Mouse (Mus musculus): ENCODE results near the gene Slc2a4. TPM values are rescaled to one million over a fixed set of nuclear protein-coding genes. Genes with fewer than 3 reads are reported as not detected.
"Not testable (repeated sequence)": the region's sequence is repeated elsewhere in the genome, so short reads cannot be mapped to it uniquely, and the experiment has no call there.

Slc2a4 gene
- total RNA-seq, 1 experiment from 2014 or later, result 0.78 TPM

GRCm38 (mm10) chr11:69945216-69945615 lies 2.8 kb downstream of the Slc2a4 start:
- no peak for ATAC-seq (replicated peaks; ENCODE audit: low read depth, poor library complexity, severe bottlenecking)

GRCm38 (mm10) chr11:69940962-69941361 lies 7.0 kb downstream of the Slc2a4 start:
- no peak for ATAC-seq (replicated peaks; ENCODE audit: low read depth, poor library complexity, severe bottlenecking)

DNA sequence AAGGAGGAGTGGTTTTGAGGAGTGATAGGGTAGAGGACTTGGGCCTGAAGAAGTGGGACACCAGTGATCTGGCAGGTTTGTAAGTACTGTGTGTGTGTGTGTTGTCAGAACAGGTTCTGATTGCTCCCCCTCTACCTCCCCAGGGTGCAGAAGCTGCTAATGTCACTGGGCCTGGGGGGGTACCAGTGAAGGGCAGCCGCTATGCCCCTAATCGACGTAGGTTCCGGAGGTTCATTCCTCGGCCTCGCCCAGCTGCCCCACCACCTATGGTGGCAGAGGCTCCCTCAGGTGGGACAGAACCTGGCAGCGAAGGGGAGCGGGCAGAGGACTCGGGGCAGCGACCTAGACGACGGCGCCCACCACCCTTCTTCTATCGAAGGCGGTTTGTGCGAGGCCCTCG lies 8.3 kb downstream of the Slc2a4 start:
- no peak for ATAC-seq (replicated peaks; ENCODE audit: low read depth, poor library complexity, severe bottlenecking)

DNA sequence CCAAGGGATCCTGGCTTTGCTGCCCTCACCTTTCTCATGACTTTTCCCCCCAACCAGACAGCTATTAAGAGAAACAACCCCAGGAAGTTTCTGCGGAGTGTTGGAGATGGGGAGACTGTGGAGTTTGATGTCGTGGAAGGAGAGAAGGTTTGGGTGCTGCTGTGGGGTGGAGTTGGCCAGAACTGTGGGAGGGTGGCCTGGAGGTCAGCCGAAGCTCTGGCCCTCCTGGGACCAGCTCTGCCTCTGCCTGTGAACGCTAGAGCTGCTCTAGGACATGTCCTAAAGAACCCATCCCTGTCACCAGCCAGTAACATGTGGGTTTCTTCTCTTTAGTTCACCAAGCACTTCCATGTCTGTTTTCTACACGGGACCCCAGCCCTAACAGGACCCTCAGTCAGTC lies 8.8 kb downstream of the Slc2a4 start:
- ATAC-seq (replicated peaks; ENCODE audit: low read depth, poor library complexity, severe bottlenecking), result no peak

DNA sequence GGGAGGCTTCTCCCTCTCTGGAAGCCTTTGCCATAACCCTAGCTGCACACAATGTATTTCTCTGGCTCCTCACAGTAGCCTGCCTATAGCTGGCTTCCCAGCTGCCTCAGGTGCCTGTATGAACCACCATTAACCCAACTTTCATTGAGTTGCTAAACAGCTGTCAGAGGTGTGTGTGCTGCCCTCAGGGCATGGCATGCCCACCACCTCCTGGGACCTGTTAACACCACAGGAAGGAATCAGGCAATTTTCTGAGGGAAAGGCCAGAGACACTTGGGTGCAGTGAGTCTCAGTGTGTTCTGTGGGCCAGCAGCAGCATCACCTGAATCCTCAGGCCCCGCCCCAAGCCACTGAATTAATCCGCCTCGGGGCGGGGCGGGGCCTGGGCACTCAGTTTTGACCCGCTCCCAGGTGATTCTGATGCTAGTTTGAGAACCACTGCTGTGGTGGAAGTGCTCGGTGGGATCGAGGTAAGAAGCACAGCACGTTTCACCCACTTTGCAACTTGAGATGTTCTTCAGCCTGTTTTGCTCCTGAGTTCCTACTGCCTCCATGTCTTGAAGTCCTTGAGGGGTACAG lies 9.5 kb downstream of the Slc2a4 start:
- ATAC-seq (replicated peaks; ENCODE audit: low read depth, poor library complexity, severe bottlenecking), result no peak

DNA sequence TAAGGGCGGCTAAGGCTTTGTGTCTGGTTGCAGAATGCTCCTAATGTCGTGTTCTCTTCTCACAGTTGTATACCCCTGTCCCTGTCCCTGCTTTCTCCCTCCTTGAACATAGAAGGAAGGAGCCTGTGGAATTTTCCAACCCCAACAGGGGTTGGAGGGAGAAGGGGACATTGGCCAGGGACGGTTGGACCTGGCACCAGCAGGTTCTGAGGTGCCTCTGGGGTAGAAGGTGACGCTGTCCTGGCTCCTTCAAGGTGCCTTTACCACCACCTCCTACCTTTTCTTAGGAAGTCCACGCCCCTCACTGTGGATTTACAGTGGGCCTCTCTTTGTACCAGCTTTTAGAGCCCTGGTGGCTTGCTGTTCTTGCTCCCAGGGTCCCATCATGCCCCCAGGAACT lies 10.2 kb downstream of the Slc2a4 start:
- no peak for ATAC-seq (replicated peaks; ENCODE audit: low read depth, poor library complexity, severe bottlenecking)

- ATAC-seq (replicated peaks; ENCODE audit: low read depth, poor library complexity, severe bottlenecking), result no peak
Measured at GRCm38 (mm10) chr11:69937385-69937784, 10.6 kb downstream of the Slc2a4 start.

DNA sequence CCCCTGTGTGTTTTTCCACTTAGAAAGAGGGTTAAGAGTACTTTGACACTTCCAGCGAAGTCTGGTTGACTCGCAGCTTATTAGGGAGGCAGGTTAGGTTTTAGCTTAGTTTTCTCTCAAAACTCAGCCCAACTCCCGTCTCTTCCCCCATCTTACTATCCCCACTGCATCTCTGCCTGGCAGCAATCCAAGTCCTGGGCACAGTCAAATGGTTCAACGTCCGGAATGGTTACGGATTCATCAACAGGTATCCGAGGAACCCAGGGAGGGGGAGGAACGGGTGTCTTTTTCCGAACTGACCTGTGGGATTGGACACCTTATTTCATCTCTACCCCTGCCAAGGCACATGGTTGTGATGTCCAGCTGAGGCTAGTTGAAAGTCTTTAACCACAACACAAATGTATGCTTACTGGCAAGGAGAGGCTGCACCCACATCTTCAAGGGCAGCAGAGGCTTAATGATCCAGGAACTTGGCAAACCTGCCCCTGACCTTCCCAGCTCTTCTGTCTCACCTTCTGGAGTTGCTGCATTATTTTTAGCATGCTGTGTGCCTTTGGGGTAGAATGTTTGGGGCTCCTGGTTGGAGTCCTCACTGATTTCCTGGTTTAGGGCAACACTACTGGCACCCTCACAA lies 11.2 kb downstream of the Slc2a4 start:
- no peak for ATAC-seq (replicated peaks; ENCODE audit: low read depth, poor library complexity, severe bottlenecking)

DNA sequence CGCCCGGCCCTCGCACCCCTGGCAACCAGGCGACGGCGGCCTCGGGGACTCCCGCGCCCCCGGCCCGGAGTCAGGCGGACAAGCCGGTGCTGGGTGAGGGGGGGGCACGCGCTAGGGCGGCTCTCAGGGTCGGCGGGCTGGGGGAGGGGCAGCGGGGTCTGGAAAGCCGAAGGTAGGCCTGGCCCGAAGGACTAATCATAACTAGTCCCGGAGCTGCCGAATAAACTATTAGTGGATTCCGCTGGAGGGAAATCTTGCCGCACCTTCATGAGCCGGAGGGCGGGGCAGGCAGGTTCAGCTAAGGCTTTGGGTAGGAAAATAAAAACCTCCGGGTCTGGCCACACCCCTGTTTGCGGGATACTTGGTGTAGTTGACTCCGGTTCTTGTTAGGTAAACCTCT lies 11.8 kb downstream of the Slc2a4 start:
- no peak for ATAC-seq (replicated peaks; ENCODE audit: low read depth, poor library complexity, severe bottlenecking)

- peak; percentile 29 for ATAC-seq (replicated peaks; ENCODE audit: low read depth, poor library complexity, severe bottlenecking)
Measured at GRCm38 (mm10) chr11:69935137-69935879, 12.7 kb downstream of the Slc2a4 start, which contains the start of gene Ybx2. Gene Ybx2, plus strand, starts transcription at chr11:69935796.

DNA sequence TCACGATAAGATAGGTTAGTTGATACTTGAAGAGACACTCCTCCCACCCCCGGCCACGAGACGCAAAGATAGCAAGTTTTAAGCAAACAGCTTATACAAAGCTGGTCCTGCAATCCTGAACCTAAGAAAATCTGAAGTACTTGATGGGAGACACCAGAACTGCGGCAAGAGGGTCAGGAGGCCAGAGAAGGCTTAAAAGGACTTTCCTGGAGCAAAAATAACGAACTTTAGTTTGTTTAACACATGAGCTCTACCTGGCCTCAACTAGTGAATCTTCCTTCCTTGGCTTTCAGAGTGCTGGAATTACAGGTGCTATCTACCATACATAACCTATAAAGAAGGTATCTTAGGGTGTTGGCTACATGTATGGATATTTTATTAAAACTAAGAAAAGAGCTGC lies 13.3 kb downstream of the Slc2a4 start:
- ATAC-seq (replicated peaks; ENCODE audit: low read depth, poor library complexity, severe bottlenecking), result no peak

- peak; percentile 61 for ATAC-seq (replicated peaks; ENCODE audit: low read depth, poor library complexity, severe bottlenecking)
Measured at GRCm38 (mm10) chr11:69934169-69934568, 13.8 kb downstream of the Slc2a4 start.

DNA sequence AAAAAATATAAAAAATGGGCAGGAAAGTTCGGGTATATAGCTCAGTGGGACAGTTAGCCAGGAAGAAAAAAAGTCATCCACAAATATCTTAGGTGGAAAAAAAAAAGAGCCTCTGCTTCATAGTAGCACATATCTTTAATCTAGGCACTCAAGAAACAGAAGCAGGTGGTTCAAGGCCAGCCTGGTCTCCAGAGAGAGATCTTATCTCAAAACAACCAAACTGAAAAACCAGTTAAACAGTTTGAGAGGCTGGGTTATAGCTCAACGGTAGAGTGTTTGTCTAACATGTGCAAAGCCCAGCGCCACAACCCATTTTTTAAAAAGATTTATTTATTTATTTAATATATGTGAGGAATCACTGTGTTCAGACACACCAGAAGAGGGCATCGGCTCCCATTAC lies 14.9 kb downstream of the Slc2a4 start:
- no peak for ATAC-seq (replicated peaks; ENCODE audit: low read depth, poor library complexity, severe bottlenecking)

DNA sequence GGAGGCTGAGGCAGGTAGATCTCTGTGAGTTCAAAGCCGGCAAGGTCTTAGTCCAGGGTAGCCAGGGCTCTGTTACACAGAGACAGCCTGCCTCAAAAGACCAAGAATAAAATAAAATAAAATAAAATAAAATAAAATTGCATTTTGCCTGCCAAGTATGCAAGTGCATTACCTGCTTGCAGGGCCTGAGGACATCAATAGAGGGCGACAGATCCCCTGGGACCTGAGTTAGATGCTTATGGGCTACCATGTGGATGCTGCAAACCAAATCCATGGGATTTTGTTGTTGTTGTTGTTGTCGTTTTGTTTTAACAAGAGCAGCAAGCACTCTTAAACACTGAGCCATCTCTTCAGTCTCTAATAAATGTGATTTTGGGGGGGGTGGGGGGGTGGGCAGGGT lies 15.7 kb downstream of the Slc2a4 start:
- ATAC-seq (replicated peaks; ENCODE audit: low read depth, poor library complexity, severe bottlenecking), result no peak

GRCm38 (mm10) chr11:69931769-69932168 lies 16.2 kb downstream of the Slc2a4 start:
- ATAC-seq (replicated peaks; ENCODE audit: low read depth, poor library complexity, severe bottlenecking), result no peak

DNA sequence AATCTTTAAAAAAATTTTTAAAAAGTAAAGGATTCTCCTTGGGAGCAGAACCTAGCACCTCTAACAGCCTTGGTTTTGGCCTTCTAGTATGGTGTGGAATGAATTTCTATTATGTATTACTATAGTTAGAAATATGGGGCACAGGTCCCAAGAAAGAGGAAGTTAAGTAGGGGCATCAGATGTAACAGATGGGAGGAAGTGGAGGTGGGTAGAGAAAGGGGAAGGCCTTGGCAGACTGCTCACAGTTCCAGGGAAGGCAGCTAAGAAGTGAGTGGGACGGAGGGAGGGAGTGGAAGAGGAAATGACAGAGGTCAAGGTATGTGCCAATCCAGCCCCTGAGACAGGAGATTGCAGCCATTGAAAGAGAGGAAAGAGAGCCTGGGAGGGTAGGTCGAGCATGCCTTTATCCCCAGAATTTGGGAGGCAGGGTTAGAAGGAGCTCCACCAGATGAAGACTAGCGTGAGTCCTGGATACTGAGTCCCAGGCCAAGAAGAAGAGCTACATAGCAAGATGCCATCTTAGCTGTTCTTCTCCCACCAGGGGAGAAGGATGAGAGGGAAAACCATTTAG lies 16.9 kb downstream of the Slc2a4 start:
- ATAC-seq (replicated peaks; ENCODE audit: low read depth, poor library complexity, severe bottlenecking), result peak; percentile 83

- ATAC-seq (replicated peaks; ENCODE audit: low read depth, poor library complexity, severe bottlenecking), result not testable (repeated sequence)
Measured at GRCm38 (mm10) chr11:69930176-69930575, 17.8 kb downstream of the Slc2a4 start.

GRCm38 (mm10) chr11:69929712-69930111 lies 18.3 kb downstream of the Slc2a4 start:
- no peak for ATAC-seq (replicated peaks; ENCODE audit: low read depth, poor library complexity, severe bottlenecking)

GRCm38 (mm10) chr11:69927501-69927900 lies 20.5 kb downstream of the Slc2a4 start:
- no peak for ATAC-seq (replicated peaks; ENCODE audit: low read depth, poor library complexity, severe bottlenecking)

- no peak for ATAC-seq (replicated peaks; ENCODE audit: low read depth, poor library complexity, severe bottlenecking)
Measured at GRCm38 (mm10) chr11:69922796-69923195, 25.2 kb downstream of the Slc2a4 start.
